Mouse (Mus musculus) Patski (cell line): ENCODE measurements around the gene Gm13277. TPM values are rescaled to one million over a fixed set of nuclear protein-coding genes. Genes with fewer than 3 reads are reported as not detected.
A peak's percentile ranks its signal among the peaks of the same experiment; 100 is the strongest.
"Not testable (repeated sequence)": the region's sequence is repeated elsewhere in the genome, so short reads cannot be mapped to it uniquely, and the experiment has no call there.

Experiments used
- ATAC-seq: fragments of 100-300 bp; one replicate; pipeline ENCODE4 v1.8.0; 2021
- CTCF ChIA-PET: fragments of 350-600 bp; sonication (Branson Sonifier 250); formaldehyde crosslinking; loops from one replicate; lab custom pipeline; 2022; ENCODE audit warnings: inconsistent platforms; lab: Charles Lee
- POLR2A ChIA-PET: fragments of 350-600 bp; sonication (Branson Sonifier 250); formaldehyde crosslinking; loops from one replicate; lab custom pipeline; 2022; ENCODE audit warnings: antibody characterized with exemption, inconsistent platforms; lab: Charles Lee
- DNase-seq: peaks from one replicate; pipeline ENCODE4 v3.0.0-alpha.2; 2011; ENCODE audit warnings: low read depth, low spot score
- H3K27me3 ChIP-seq: fragments of 371-371 bp; one replicate; pipeline ENCODE4 v1.5.1; 2021
- CTCF ChIP-seq: fragments of 100-300 bp; IDR thresholded peaks from one replicate; pipeline ENCODE4 v1.5.1; 2021
- in situ Hi-C: fragments of 300-500 bp; cut with MboI; formaldehyde crosslinking; loops from 3 replicates; pipeline ENCODE4 v1.11.1; 2018; ENCODE audit warnings: low pct_unique_long_range_greater_than_20kb, mixed read lengths
- polyA plus RNA-seq: library from polyadenylated mRNA; unstranded; gene quantifications from one replicate; pipeline ENCODE4 v1.2.3, GENCODE M21; 2021

The Gm13277 gene
- not detected for polyA plus RNA-seq

GRCm38 (mm10) chr4:88788402-88788801 is at the start of gene Gm13277:
Gene Gm13277, plus strand, starts transcription at chr4:88788632.
- POLR2A ChIA-PET, DNase-seq: not testable (repeated sequence)

DNA sequence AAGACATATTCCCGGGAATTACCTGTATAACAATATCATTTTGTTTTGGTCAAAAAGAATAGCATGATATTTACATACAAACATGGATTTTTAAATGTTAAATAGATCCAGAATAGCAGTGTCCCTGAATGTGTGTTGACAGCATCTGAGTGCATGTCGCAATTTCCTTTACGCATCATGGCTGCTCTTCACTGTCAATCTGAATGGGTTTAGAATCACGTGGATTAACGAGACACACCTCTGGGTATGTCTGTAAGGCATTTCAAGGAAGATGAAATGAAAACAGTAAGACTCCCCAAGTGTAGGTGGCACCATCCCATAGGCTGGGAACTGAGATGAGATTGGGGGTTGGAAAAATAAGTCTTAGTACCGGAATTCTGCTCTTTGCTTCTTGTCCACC is 49.4 kb upstream of the Gm13277 start:
- no peak for ATAC-seq
- DNase-seq: no peak
- in situ Hi-C loops: no loop called here
- peaks cover 3% of the 10 kb centered on the region for H3K27me3 ChIP-seq
- POLR2A ChIA-PET: no interaction called here
- no peak for TF ChIP-seq CTCF
- CTCF ChIA-PET: interaction anchor here (0.8 to 2.8 kb wide), 8 partner anchors 8 to 98 kb away, joined by 3 to 21 read pairs (median 4); partner anchors contain the start of genes Gm26566 and Klhl9

More at GRCm38 (mm10) chr4:88788402-88788801, at the start of gene Gm13277:
- H3K27me3 ChIP-seq, ATAC-seq, CTCF ChIA-PET, in situ Hi-C loops: not testable (repeated sequence)

DNA sequence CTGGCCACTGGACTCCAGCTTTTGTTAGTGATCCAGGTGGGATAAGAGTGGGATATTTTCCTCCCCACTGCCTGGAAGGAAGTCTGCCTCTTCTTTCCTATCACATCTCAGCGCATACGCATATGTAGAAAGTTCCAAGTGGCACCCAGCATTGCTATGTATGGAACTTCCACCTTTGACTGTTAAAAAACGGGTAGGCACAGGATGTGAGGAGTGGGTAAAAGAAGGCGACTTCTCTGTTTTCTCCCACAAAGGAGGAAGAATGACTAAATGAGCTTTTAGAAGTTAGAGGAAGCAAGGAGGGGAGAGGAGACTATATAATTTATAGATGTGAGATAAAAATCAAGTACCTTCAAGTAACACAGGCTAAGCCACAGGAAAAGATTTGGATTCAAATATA is 47.0 kb upstream of the Gm13277 start:
- CTCF ChIA-PET: no interaction called here
- ATAC-seq: no peak
- POLR2A ChIA-PET: no interaction called here
- no peak for TF ChIP-seq CTCF
- no peak for DNase-seq
- in situ Hi-C loops: no loop called here
- H3K27me3 ChIP-seq: peaks cover 3% of the 10 kb centered on the region

GRCm38 (mm10) chr4:88742771-88743371 is 45.6 kb upstream of the Gm13277 start:
- H3K27me3 ChIP-seq: no peaks in the 10 kb centered on the region
- ChIA-PET CTCF (interaction anchor here (0.9 to 1.5 kb wide), 3 partner anchors 15 to 31 kb away, joined by 3 to 4 read pairs (median 4); no protein-coding TSS in a partner anchor), POLR2A (no interaction called here)
- in situ Hi-C loops: no loop called here
- no peak for DNase-seq
- no peak for TF ChIP-seq CTCF
- ATAC-seq: no peak

- DNase-seq: no peak
- no peaks in the 10 kb centered on the region for H3K27me3 ChIP-seq
- ChIA-PET POLR2A (no interaction called here), CTCF (interaction anchor here (0.7 to 1.5 kb wide), 3 partner anchors 16 to 47 kb away, joined by 3 to 6 read pairs (median 3); no protein-coding TSS in a partner anchor)
- TF ChIP-seq CTCF: no peak
- ATAC-seq: no peak
- in situ Hi-C loops: no loop called here
Observed at GRCm38 (mm10) chr4:88744207-88744606, 44.2 kb upstream of the Gm13277 start.

GRCm38 (mm10) chr4:88749926-88750325 is 38.5 kb upstream of the Gm13277 start:
- POLR2A ChIA-PET: interaction anchor here (0.7 kb wide), 1 partner anchor 1570 kb away, joined by 3 read pairs; no protein-coding TSS in a partner anchor
- ATAC-seq (no peak), DNase-seq (no peak)
- no peak for TF ChIP-seq CTCF
- H3K27me3 ChIP-seq: no peaks in the 10 kb centered on the region
- CTCF ChIA-PET: no interaction called here
- in situ Hi-C loops: loop anchor here (25.0 kb wide), 3 partner anchors 112 to 387 kb away; partner anchors contain the start of genes Ifna1 and Mtap

GRCm38 (mm10) chr4:88754818-88755340 is 33.6 kb upstream of the Gm13277 start, which contains the start of gene Gm13271:
Gene Gm13271, plus strand, starts transcription at chr4:88754868.
- POLR2A ChIA-PET, DNase-seq, ATAC-seq, H3K27me3 ChIP-seq: not testable (repeated sequence)
- CTCF ChIA-PET: interaction anchor here (1.3 to 1.7 kb wide), 2 partner anchors 58 to 112 kb away, joined by 3 to 4 read pairs; no protein-coding TSS in a partner anchor
- in situ Hi-C loops: loop anchor here (25.0 kb wide), 3 partner anchors 107 to 382 kb away; partner anchors contain the start of genes Ifna1 and Mtap

- in situ Hi-C loops: loop anchor here (25.0 kb wide), 3 partner anchors 105 to 380 kb away; partner anchors contain the start of genes Ifna1 and Mtap
- POLR2A ChIA-PET: interaction anchor here (1.5 kb wide), 1 partner anchor 111 kb away, joined by 3 read pairs; no protein-coding TSS in a partner anchor
- ATAC-seq (peak; percentile 0), DNase-seq (peak; percentile 77)
- CTCF ChIA-PET: interaction anchor here (0.6 to 2.6 kb wide), 14 partner anchors 10 to 661 kb away, joined by 3 to 23 read pairs (median 4); no protein-coding TSS in a partner anchor
- not testable (repeated sequence) for H3K27me3 ChIP-seq
Observed at GRCm38 (mm10) chr4:88756581-88757513, 31.6 kb upstream of the Gm13277 start.

GRCm38 (mm10) chr4:88757628-88758031 is 30.8 kb upstream of the Gm13277 start:
- CTCF ChIA-PET: interaction anchor here (0.7 to 2.6 kb wide), 14 partner anchors 11 to 662 kb away, joined by 3 to 23 read pairs (median 3); no protein-coding TSS in a partner anchor
- ATAC-seq (peak; percentile 100), DNase-seq (peak; percentile 100)
- in situ Hi-C loops: loop anchor here (25.0 kb wide), 3 partner anchors 105 to 380 kb away; partner anchors contain the start of genes Ifna1 and Mtap
- H3K27me3 ChIP-seq, POLR2A ChIA-PET: not testable (repeated sequence)

- POLR2A ChIA-PET, H3K27me3 ChIP-seq, DNase-seq, ATAC-seq, CTCF ChIA-PET: not testable (repeated sequence)
- in situ Hi-C loops: loop anchor here (25.0 kb wide), 3 partner anchors 104 to 379 kb away; partner anchors contain the start of genes Ifna1 and Mtap
Observed at GRCm38 (mm10) chr4:88758751-88759150, 29.7 kb upstream of the Gm13277 start.

DNA sequence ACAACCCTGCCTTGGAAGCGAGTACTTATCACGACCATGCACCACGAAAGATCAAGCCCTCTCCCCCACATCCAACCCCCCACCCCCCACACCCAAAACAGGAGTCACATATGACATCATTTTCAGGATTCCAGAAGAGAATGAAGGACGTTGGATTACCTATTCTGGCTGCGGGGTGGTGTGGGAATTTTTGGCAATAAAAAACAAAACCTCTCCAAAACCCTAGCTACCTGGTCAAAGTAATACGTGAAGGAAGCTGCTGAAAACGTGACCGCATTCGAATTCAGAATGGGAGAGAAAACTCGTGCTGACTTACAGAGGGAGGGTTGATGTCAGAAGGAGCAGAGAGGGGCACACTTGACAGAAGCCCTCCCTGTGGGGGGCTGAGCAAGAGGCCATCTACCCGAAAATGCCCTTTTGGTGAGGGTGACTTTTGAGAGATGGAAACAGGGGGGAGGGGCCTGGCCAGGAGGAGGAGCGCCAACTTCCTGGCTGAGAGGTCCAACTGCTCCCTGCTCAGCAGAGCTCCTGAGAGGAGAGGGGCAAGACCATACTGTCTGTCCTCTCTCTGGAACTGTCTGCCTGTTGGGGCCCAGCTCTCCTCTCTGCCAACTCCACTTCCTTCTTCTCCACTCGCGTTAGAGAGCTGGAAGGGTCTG is 28.7 kb upstream of the Gm13277 start, which contains the start of gene Gm13283:
Gene Gm13283, plus strand, starts transcription at position 510 of the 659 bp plus-strand sequence.
- DNase-seq, CTCF ChIA-PET: not testable (repeated sequence)
- in situ Hi-C loops: loop anchor here (25.0 kb wide), 3 partner anchors 103 to 378 kb away; partner anchors contain the start of genes Ifna1 and Mtap

DNA sequence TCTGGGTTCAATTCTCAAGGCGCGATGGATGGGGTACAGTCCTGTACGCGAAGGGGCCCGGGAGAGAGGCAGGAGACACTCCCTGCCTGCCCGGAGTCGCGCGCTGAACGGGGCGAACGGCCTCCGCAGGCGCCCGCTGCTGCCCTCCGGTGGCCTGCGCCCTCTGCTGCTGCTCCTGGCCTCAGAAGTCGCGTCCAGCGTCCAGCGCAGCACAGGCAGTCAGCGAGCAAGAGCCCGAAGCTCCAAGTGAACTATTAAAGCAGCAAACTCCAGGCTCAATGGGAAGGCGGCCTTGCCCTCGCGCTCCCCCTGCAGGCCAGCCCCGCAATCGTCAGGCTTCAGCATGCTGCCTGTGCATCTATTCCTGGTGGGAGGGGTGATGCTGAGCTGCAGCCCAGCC is 28.0 kb upstream of the Gm13277 start:
- CTCF ChIA-PET, POLR2A ChIA-PET, DNase-seq, ATAC-seq, H3K27me3 ChIP-seq: not testable (repeated sequence)
- in situ Hi-C loops: loop anchor here (25.0 kb wide), 3 partner anchors 102 to 377 kb away; partner anchors contain the start of genes Ifna1 and Mtap

More for the DNA sequence above, 28.7 kb upstream of the Gm13277 start, which contains the start of gene Gm13283:
- POLR2A ChIA-PET, H3K27me3 ChIP-seq, ATAC-seq: not testable (repeated sequence)

DNA sequence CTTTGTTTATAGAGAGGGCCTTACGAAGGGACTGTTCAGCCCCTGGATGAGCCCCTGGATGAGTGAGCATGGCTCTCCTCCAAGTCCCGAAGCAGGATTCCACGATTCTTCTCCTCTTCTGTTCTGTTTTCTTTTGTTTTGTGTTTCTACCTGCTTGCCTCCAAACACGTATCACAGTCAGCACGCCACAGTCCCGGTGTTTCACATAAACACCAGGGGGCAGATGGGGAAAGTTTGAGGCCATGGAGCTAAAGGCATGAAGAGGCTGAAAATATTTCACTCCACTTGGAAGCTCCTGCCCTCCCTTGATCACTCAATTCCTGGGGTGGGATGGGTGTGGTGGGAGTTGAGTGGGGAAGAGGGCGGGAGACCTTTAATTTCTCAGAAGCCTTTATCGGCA is 26.7 kb upstream of the Gm13277 start:
- CTCF ChIA-PET, ATAC-seq, DNase-seq, POLR2A ChIA-PET, H3K27me3 ChIP-seq: not testable (repeated sequence)
- in situ Hi-C loops: loop anchor here (25.0 kb wide), 3 partner anchors 101 to 376 kb away; partner anchors contain the start of genes Ifna1 and Mtap
